Mouse (Mus musculus): ENCODE data around the gene Eppin. TPM values are rescaled to one million over a fixed set of nuclear protein-coding genes. Genes with fewer than 3 reads are reported as not detected.

The Eppin gene
- polyA plus RNA-seq, 1 experiment from 2014 or later, result not detected

GRCm38 (mm10) chr2:164550895-164551269, 42.5 kb downstream of the Eppin start:
- no peaks in the 10 kb centered on the region for H3K9me3 ChIP-seq (ENCODE audit: control insufficient read depth)
- no peak overlapping the region for H3K27ac ChIP-seq (ENCODE audit: low read depth, low read length)
- no peak overlapping the region for H3K4me3 ChIP-seq (ENCODE audit: low read depth, low read length)
- H3K4me2 ChIP-seq (replicated peaks; ENCODE audit: low read depth), result no peak overlapping the region
- H3K4me1 ChIP-seq (replicated peaks; ENCODE audit: control insufficient read depth, insufficient read depth, low read length), result no peaks in the 10 kb centered on the region
- H3K36me3 ChIP-seq (ENCODE audit: control insufficient read depth, insufficient read depth), result no peaks in the 10 kb centered on the region
- no peak for ATAC-seq
- TF ChIP-seq CTCF (IDR thresholded peaks at IDR 0.05; ENCODE audit: low read depth), result no peak
- WGBS, result 73% methylated on average over 2 of the region's 2 CpGs
- H3K9ac ChIP-seq (ENCODE audit: low read depth, low read length), result no peak overlapping the region
- H3K27me3 ChIP-seq (replicated peaks; ENCODE audit: control insufficient read depth, insufficient read depth, low read length), result no peaks in the 10 kb centered on the region

GRCm38 (mm10) chr2:164549963-164550894, 43.2 kb downstream of the Eppin start:
- Histone ChIP-seq H3K36me3 (ENCODE audit: control insufficient read depth, insufficient read depth) (no peaks in the 10 kb centered on the region), H3K27ac (ENCODE audit: low read depth, low read length) (no peak overlapping the region), H3K4me1 (replicated peaks; ENCODE audit: control insufficient read depth, insufficient read depth, low read length) (no peaks in the 10 kb centered on the region), H3K9ac (ENCODE audit: low read depth, low read length) (no peak overlapping the region), H3K4me2 (replicated peaks; ENCODE audit: low read depth) (no peak overlapping the region), H3K27me3 (replicated peaks; ENCODE audit: control insufficient read depth, insufficient read depth, low read length) (no peaks in the 10 kb centered on the region), H3K9me3 (ENCODE audit: control insufficient read depth) (no peaks in the 10 kb centered on the region), H3K4me3 (ENCODE audit: low read depth, low read length) (no peak overlapping the region)
- no peak for ATAC-seq
- no peak for TF ChIP-seq CTCF (IDR thresholded peaks at IDR 0.05; ENCODE audit: low read depth)
- 36% methylated on average over 10 of the region's 10 CpGs for WGBS

- no peak overlapping the region for H3K9ac ChIP-seq (ENCODE audit: low read depth, low read length)
- no peaks in the 10 kb centered on the region for H3K9me3 ChIP-seq (ENCODE audit: control insufficient read depth)
- H3K27ac ChIP-seq (ENCODE audit: low read depth, low read length), result no peak overlapping the region
- H3K36me3 ChIP-seq (ENCODE audit: control insufficient read depth, insufficient read depth), result no peaks in the 10 kb centered on the region
- ATAC-seq, result no peak
- no peak overlapping the region for H3K4me3 ChIP-seq (ENCODE audit: low read depth, low read length)
- WGBS, result 23% methylated on average over 4 of the region's 4 CpGs
- H3K4me1 ChIP-seq (replicated peaks; ENCODE audit: control insufficient read depth, insufficient read depth, low read length), result no peaks in the 10 kb centered on the region
- H3K4me2 ChIP-seq (replicated peaks; ENCODE audit: low read depth), result no peak overlapping the region
- no peaks in the 10 kb centered on the region for H3K27me3 ChIP-seq (replicated peaks; ENCODE audit: control insufficient read depth, insufficient read depth, low read length)
- TF ChIP-seq CTCF (IDR thresholded peaks at IDR 0.05; ENCODE audit: low read depth), result no peak
Measured at GRCm38 (mm10) chr2:164549338-164549737, 44.1 kb downstream of the Eppin start.

- Histone ChIP-seq H3K4me1 (replicated peaks; ENCODE audit: control insufficient read depth, insufficient read depth, low read length) (no peaks in the 10 kb centered on the region), H3K9ac (ENCODE audit: low read depth, low read length) (no peak overlapping the region), H3K4me2 (replicated peaks; ENCODE audit: low read depth) (no peak overlapping the region), H3K36me3 (ENCODE audit: control insufficient read depth, insufficient read depth) (no peaks in the 10 kb centered on the region), H3K27ac (ENCODE audit: low read depth, low read length) (no peak overlapping the region), H3K27me3 (replicated peaks; ENCODE audit: control insufficient read depth, insufficient read depth, low read length) (no peaks in the 10 kb centered on the region), H3K4me3 (ENCODE audit: low read depth, low read length) (no peak overlapping the region), H3K9me3 (ENCODE audit: control insufficient read depth) (no peaks in the 10 kb centered on the region)
- 25% methylated on average over 5 of the region's 5 CpGs for WGBS
- no peak for TF ChIP-seq CTCF (IDR thresholded peaks at IDR 0.05; ENCODE audit: low read depth)
- ATAC-seq, result peak; percentile 54
Measured at GRCm38 (mm10) chr2:164544454-164545097, 48.8 kb downstream of the Eppin start.

- Histone ChIP-seq H3K36me3 (ENCODE audit: control insufficient read depth, insufficient read depth) (no peaks in the 10 kb centered on the region), H3K4me2 (replicated peaks; ENCODE audit: low read depth) (no peak overlapping the region), H3K27me3 (replicated peaks; ENCODE audit: control insufficient read depth, insufficient read depth, low read length) (no peaks in the 10 kb centered on the region), H3K4me1 (replicated peaks; ENCODE audit: control insufficient read depth, insufficient read depth, low read length) (no peaks in the 10 kb centered on the region), H3K9ac (ENCODE audit: low read depth, low read length) (no peak overlapping the region), H3K27ac (ENCODE audit: low read depth, low read length) (no peak overlapping the region), H3K9me3 (ENCODE audit: control insufficient read depth) (no peaks in the 10 kb centered on the region), H3K4me3 (ENCODE audit: low read depth, low read length) (no peak overlapping the region)
- no peak for ATAC-seq
- 57% methylated on average over 2 of the region's 2 CpGs for WGBS
- no peak for TF ChIP-seq CTCF (IDR thresholded peaks at IDR 0.05; ENCODE audit: low read depth)
Measured at GRCm38 (mm10) chr2:164543745-164544144, 49.6 kb downstream of the Eppin start.

GRCm38 (mm10) chr2:164542598-164542997, 50.8 kb downstream of the Eppin start:
- Histone ChIP-seq H3K36me3 (ENCODE audit: control insufficient read depth, insufficient read depth) (no peaks in the 10 kb centered on the region), H3K9me3 (ENCODE audit: control insufficient read depth) (no peaks in the 10 kb centered on the region), H3K4me1 (replicated peaks; ENCODE audit: control insufficient read depth, insufficient read depth, low read length) (no peaks in the 10 kb centered on the region), H3K4me3 (ENCODE audit: low read depth, low read length) (no peak overlapping the region), H3K9ac (ENCODE audit: low read depth, low read length) (no peak overlapping the region), H3K27me3 (replicated peaks; ENCODE audit: control insufficient read depth, insufficient read depth, low read length) (no peaks in the 10 kb centered on the region), H3K4me2 (replicated peaks; ENCODE audit: low read depth) (no peak overlapping the region), H3K27ac (ENCODE audit: low read depth, low read length) (no peak overlapping the region)
- no peak for ATAC-seq
- 75% methylated on average over 7 of the region's 7 CpGs for WGBS
- no peak for TF ChIP-seq CTCF (IDR thresholded peaks at IDR 0.05; ENCODE audit: low read depth)
